Mouse (Mus musculus): ENCODE measurements around the gene Ppm1d.

DNA sequence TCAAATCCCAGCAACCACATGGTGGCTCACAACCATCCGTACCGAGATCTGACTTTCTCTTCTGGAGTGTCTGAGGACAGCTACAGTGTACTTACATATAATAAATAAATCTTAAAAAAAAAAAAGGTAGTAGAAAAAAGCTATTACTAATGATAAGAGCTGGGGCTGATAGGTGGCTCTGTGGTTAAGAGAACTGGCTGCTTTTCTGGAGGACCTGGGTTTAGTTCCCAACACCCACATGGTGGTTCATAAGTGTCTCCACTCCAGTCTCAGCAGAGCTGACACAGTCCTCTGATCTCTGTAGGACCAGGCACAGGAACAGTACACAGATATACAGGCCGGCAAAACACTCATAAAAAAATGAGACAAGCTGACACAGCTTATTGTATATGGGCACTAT lies 9.9 kb upstream of the Ppm1d start:
- TF ChIP-seq POLR2A (IDR thresholded peaks at IDR 0.05; ENCODE audit: low read depth, low read length): no peak
- no peak for TF ChIP-seq CTCF (IDR thresholded peaks at IDR 0.05; ENCODE audit: extremely low read depth, insufficient read depth, insufficient read length, insufficient replicate concordance)
